Mouse (Mus musculus): ENCODE measurements around the gene Dcaf12.
A peak's percentile ranks its signal among the peaks of the same experiment; 100 is the strongest.

Gene Dcaf12

GRCm38 (mm10) chr4:41310567-41311563 is 3.8 kb downstream of the Dcaf12 start:
- DNase-seq (ENCODE audit: low read depth, low spot score) = no peak

GRCm38 (mm10) chr4:41307406-41307805 is 7.3 kb downstream of the Dcaf12 start:
- no peak for DNase-seq (ENCODE audit: low read depth, low spot score)

- no peak for DNase-seq (ENCODE audit: low read depth, low spot score)
Measured at GRCm38 (mm10) chr4:41304302-41304701, 10.4 kb downstream of the Dcaf12 start.

- no peak for DNase-seq (ENCODE audit: low read depth, low spot score)
Measured at GRCm38 (mm10) chr4:41303671-41304070, 11.0 kb downstream of the Dcaf12 start.

GRCm38 (mm10) chr4:41298976-41299375 is 15.7 kb downstream of the Dcaf12 start:
- DNase-seq (ENCODE audit: low read depth, low spot score) = no peak

- no peak for DNase-seq (ENCODE audit: low read depth, low spot score)
Measured at GRCm38 (mm10) chr4:41295960-41296359, 18.7 kb downstream of the Dcaf12 start.

GRCm38 (mm10) chr4:41295507-41295906 is 19.2 kb downstream of the Dcaf12 start:
- no peak for DNase-seq (ENCODE audit: low read depth, low spot score)

- DNase-seq (ENCODE audit: low read depth, low spot score) = no peak
Measured at GRCm38 (mm10) chr4:41293907-41294306, 20.8 kb downstream of the Dcaf12 start.

- DNase-seq (ENCODE audit: low read depth, low spot score) = no peak
Measured at GRCm38 (mm10) chr4:41289802-41290201, 24.9 kb downstream of the Dcaf12 start.

- peak; percentile 14 for DNase-seq (ENCODE audit: low read depth, low spot score)
Measured at GRCm38 (mm10) chr4:41286420-41286819, 28.3 kb downstream of the Dcaf12 start.

- DNase-seq (ENCODE audit: low read depth, low spot score) = no peak
Measured at GRCm38 (mm10) chr4:41284087-41284486, 30.6 kb downstream of the Dcaf12 start.

- DNase-seq (ENCODE audit: low read depth, low spot score) = no peak
Measured at GRCm38 (mm10) chr4:41275927-41276326, 38.8 kb downstream of the Dcaf12 start.

GRCm38 (mm10) chr4:41274980-41275850 is 39.5 kb downstream of the Dcaf12 start, which contains the start of gene Ubap2:
TSS of gene Ubap2 (minus strand) at chr4:41275144.
- peak; percentile 97 for DNase-seq (ENCODE audit: low read depth, low spot score)

- DNase-seq (ENCODE audit: low read depth, low spot score) = no peak
Measured at GRCm38 (mm10) chr4:41274377-41274979, 40.2 kb downstream of the Dcaf12 start.

- DNase-seq (ENCODE audit: low read depth, low spot score) = no peak
Measured at GRCm38 (mm10) chr4:41268133-41268532, 46.6 kb downstream of the Dcaf12 start.

GRCm38 (mm10) chr4:41266350-41266749 is 48.3 kb downstream of the Dcaf12 start:
- DNase-seq (ENCODE audit: low read depth, low spot score) = no peak

- DNase-seq (ENCODE audit: low read depth, low spot score) = no peak
Measured at GRCm38 (mm10) chr4:41260691-41261090, 54.0 kb downstream of the Dcaf12 start.

- no peak for DNase-seq (ENCODE audit: low read depth, low spot score)
Measured at GRCm38 (mm10) chr4:41259019-41259418, 55.7 kb downstream of the Dcaf12 start.

- DNase-seq (ENCODE audit: low read depth, low spot score) = no peak
Measured at GRCm38 (mm10) chr4:41257752-41258151, 56.9 kb downstream of the Dcaf12 start.

- DNase-seq (ENCODE audit: low read depth, low spot score) = no peak
Measured at GRCm38 (mm10) chr4:41255564-41256210, 59.0 kb downstream of the Dcaf12 start.

GRCm38 (mm10) chr4:41253756-41254155 is 60.9 kb downstream of the Dcaf12 start:
- DNase-seq (ENCODE audit: low read depth, low spot score) = no peak
